Mouse (Mus musculus): ENCODE measurements at regions not wholly inside any gene's neighbourhood (a gene's known extent, or its start where the extent isn't known, plus 50 kb on each side); places are given as distances from the start of the nearest gene placed in this dataset.

DNA sequence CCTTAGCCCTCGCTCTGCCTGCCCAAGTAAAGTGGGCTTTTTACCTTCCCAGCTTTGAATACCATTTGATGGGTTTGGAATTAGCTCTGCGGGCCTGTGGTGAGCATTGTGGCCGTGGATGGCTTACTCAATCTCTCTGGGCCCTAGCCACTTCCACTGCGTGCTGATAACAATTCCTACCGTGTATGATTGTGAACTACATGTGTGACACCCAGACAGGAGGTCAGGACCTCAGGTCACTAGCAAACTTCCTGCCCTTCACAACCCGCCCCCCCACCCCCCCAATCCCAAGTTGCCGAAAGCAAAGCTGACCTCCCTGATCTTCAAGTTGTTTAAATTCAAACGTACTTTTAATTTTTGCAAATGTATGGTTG is 231.9 kb downstream of the 4933412E24Rik start:
- H3K4me1 ChIP-seq (replicated peaks; ENCODE audit: control insufficient read depth, insufficient read depth, low read length) = peaks cover 12% of the 10 kb centered on the region
- H3K36me3 ChIP-seq (ENCODE audit: control insufficient read depth, insufficient read depth) = no peaks in the 10 kb centered on the region
- no peak for ATAC-seq
- H3K4me2 ChIP-seq (ENCODE audit: low read length) = no peak overlapping the region
- WGBS = 53% methylated on average over 8 of the region's 8 CpGs
- H3K9me3 ChIP-seq (ENCODE audit: control insufficient read depth, low read length) = no peaks in the 10 kb centered on the region
- no peaks in the 10 kb centered on the region for H3K27me3 ChIP-seq (replicated peaks; ENCODE audit: control insufficient read depth, insufficient read depth, low read length)
- H3K9ac ChIP-seq (replicated peaks; ENCODE audit: low read depth, low read length) = no peak overlapping the region
- no peak overlapping the region for H3K27ac ChIP-seq (ENCODE audit: low read length)
- no peak overlapping the region for H3K4me3 ChIP-seq (replicated peaks; ENCODE audit: low read length)

DNA sequence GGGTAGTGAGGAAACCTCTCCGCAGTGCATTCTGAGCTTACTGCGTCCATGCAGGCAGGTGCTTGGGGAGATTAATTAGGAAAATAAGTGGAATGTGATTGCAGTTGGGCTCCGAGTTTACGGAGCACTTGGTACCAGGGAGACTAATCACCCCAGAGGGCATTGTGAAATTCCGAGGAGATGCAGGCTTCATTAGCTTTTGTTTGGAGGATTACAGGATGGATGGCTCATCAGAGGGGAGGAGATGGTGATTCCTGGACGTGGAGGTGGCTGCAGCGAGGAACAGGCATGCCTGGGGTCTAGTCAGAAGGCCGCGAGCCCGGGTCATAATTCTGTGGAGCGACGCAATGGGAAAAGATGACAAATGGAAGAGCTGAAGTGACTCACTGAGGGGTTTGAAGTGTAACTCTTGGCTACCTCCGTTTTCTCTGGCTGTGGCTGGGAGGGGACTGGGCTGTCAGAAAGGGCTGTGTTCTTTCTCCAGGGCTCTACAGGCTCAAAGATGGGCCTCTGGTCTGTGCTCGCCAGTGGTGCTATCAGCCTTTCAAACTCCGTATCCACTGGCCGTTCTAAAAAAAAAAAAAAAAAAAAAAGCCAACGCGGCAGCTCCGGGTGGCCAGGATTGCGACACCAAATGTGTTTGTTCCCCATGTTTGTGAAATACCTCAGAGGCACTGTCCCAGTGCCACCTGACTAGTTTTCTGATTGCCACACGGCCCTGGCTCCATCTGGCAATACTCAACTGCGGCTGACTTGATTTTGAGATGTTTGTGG is 232.4 kb downstream of the 4933412E24Rik start:
- Histone ChIP-seq H3K4me2 (ENCODE audit: low read length) (peak overlapping the region; percentile 51), H3K4me1 (replicated peaks; ENCODE audit: control insufficient read depth, insufficient read depth, low read length) (peaks cover 12% of the 10 kb centered on the region), H3K9me3 (ENCODE audit: control insufficient read depth, low read length) (no peaks in the 10 kb centered on the region), H3K27ac (ENCODE audit: low read length) (no peak overlapping the region), H3K27me3 (replicated peaks; ENCODE audit: control insufficient read depth, insufficient read depth, low read length) (no peaks in the 10 kb centered on the region), H3K4me3 (replicated peaks; ENCODE audit: low read length) (no peak overlapping the region; the same call in 1 of the 2 replicates), H3K9ac (replicated peaks; ENCODE audit: low read depth, low read length) (peak overlapping the region; percentile 44; the same call in 1 of the 2 replicates), H3K36me3 (ENCODE audit: control insufficient read depth, insufficient read depth) (no peaks in the 10 kb centered on the region)
- peak; percentile 54; the same call in 1 of the 2 replicates for ATAC-seq
- WGBS = 7% methylated on average over 22 of the region's 22 CpGs

DNA sequence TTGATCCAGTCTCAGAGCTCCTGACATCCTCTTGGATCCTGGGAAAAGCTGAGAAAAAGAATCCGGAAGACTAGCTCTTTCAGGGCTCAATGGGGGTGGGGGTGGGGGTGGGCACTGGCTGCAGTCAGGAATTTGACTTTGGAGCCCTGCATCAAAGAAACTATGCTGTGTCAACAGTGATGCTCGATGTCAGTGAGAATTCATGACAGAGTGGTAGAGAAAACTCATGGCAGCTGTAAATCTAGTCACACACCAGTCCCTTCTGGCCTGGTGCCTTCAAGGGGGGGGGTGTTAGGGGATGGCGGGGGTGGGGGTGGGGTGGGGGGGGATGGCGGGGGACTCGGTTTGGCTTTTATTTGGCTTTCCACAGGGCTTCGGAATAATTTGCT is 233.0 kb downstream of the 4933412E24Rik start:
- Histone ChIP-seq H3K9me3 (ENCODE audit: control insufficient read depth, low read length) (no peaks in the 10 kb centered on the region), H3K4me3 (replicated peaks; ENCODE audit: low read length) (no peak overlapping the region), H3K4me2 (ENCODE audit: low read length) (peak overlapping the region; percentile 51), H3K9ac (replicated peaks; ENCODE audit: low read depth, low read length) (no peak overlapping the region), H3K27me3 (replicated peaks; ENCODE audit: control insufficient read depth, insufficient read depth, low read length) (no peaks in the 10 kb centered on the region), H3K4me1 (replicated peaks; ENCODE audit: control insufficient read depth, insufficient read depth, low read length) (peaks cover 12% of the 10 kb centered on the region), H3K36me3 (ENCODE audit: control insufficient read depth, insufficient read depth) (no peaks in the 10 kb centered on the region), H3K27ac (ENCODE audit: low read length) (no peak overlapping the region)
- 2% methylated on average over 6 of the region's 6 CpGs for WGBS
- ATAC-seq = peak; percentile 50

GRCm38 (mm10) chr15:59780506-59780905 is 235.9 kb downstream of the 4933412E24Rik start:
- no peak overlapping the region for H3K27ac ChIP-seq (ENCODE audit: low read length)
- ATAC-seq = no peak
- H3K4me2 ChIP-seq (ENCODE audit: low read length) = no peak overlapping the region
- H3K9ac ChIP-seq (replicated peaks; ENCODE audit: low read depth, low read length) = no peak overlapping the region
- H3K4me3 ChIP-seq (replicated peaks; ENCODE audit: low read length) = no peak overlapping the region
- no peaks in the 10 kb centered on the region for H3K36me3 ChIP-seq (ENCODE audit: control insufficient read depth, insufficient read depth)
- no peaks in the 10 kb centered on the region for H3K27me3 ChIP-seq (replicated peaks; ENCODE audit: control insufficient read depth, insufficient read depth, low read length)
- no peaks in the 10 kb centered on the region for H3K9me3 ChIP-seq (ENCODE audit: control insufficient read depth, low read length)
- peaks cover 12% of the 10 kb centered on the region for H3K4me1 ChIP-seq (replicated peaks; ENCODE audit: control insufficient read depth, insufficient read depth, low read length)
- WGBS = 92% methylated on average over 1 of the region's 1 CpGs

DNA sequence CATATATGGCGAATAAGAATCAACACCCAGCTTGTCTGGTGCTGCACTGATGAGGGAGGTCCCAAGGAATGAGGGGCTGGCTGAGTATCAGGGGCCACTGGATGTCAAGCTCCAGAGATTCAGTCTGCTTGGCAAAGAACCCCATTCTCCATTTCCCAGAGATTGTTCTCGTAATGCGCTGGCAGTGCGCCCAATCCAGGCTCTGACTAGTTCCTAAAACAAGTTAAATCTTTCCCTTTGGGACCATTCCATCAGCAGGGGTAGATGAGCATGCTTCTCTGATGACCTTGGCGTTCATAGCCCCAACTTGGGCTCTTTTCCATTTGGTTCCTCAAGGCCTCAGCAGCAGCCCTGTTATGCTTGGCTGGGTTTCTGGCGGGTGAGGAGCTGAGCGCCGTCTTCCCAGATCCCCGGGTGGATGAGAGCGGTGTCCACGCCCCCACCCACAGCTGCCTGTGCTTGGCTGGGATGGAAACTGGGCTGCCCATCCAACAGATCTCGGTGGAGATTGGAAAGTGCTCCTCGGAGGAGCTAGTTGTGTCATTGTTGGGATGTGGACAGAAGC is 239.0 kb downstream of the 4933412E24Rik start:
- H3K9me3 ChIP-seq (ENCODE audit: control insufficient read depth, low read length) = no peaks in the 10 kb centered on the region
- H3K4me1 ChIP-seq (replicated peaks; ENCODE audit: control insufficient read depth, insufficient read depth, low read length) = no peaks in the 10 kb centered on the region
- ATAC-seq = peak; percentile 38; the same call in 1 of the 2 replicates
- no peaks in the 10 kb centered on the region for H3K27me3 ChIP-seq (replicated peaks; ENCODE audit: control insufficient read depth, insufficient read depth, low read length)
- H3K27ac ChIP-seq (ENCODE audit: low read length) = no peak overlapping the region
- H3K9ac ChIP-seq (replicated peaks; ENCODE audit: low read depth, low read length) = no peak overlapping the region
- 73% methylated on average over 13 of the region's 13 CpGs for WGBS
- H3K4me3 ChIP-seq (replicated peaks; ENCODE audit: low read length) = no peak overlapping the region
- H3K4me2 ChIP-seq (ENCODE audit: low read length) = no peak overlapping the region
- no peaks in the 10 kb centered on the region for H3K36me3 ChIP-seq (ENCODE audit: control insufficient read depth, insufficient read depth)

GRCm38 (mm10) chr15:59775781-59776180 is 240.6 kb downstream of the 4933412E24Rik start:
- no peaks in the 10 kb centered on the region for H3K9me3 ChIP-seq (ENCODE audit: control insufficient read depth, low read length)
- H3K4me1 ChIP-seq (replicated peaks; ENCODE audit: control insufficient read depth, insufficient read depth, low read length) = no peaks in the 10 kb centered on the region
- H3K4me3 ChIP-seq (replicated peaks; ENCODE audit: low read length) = no peak overlapping the region
- H3K36me3 ChIP-seq (ENCODE audit: control insufficient read depth, insufficient read depth) = no peaks in the 10 kb centered on the region
- H3K4me2 ChIP-seq (ENCODE audit: low read length) = no peak overlapping the region
- H3K27ac ChIP-seq (ENCODE audit: low read length) = no peak overlapping the region
- no peaks in the 10 kb centered on the region for H3K27me3 ChIP-seq (replicated peaks; ENCODE audit: control insufficient read depth, insufficient read depth, low read length)
- H3K9ac ChIP-seq (replicated peaks; ENCODE audit: low read depth, low read length) = no peak overlapping the region
- no peak for ATAC-seq
- 88% methylated on average over 3 of the region's 3 CpGs for WGBS

- Histone ChIP-seq H3K4me1 (replicated peaks; ENCODE audit: control insufficient read depth, insufficient read depth, low read length) (no peaks in the 10 kb centered on the region), H3K4me2 (ENCODE audit: low read length) (no peak overlapping the region)
- WGBS = 83% methylated on average over 2 of the region's 2 CpGs
Observed at GRCm38 (mm10) chr15:59773983-59774382, 242.4 kb downstream of the 4933412E24Rik start.

GRCm38 (mm10) chr15:59772595-59772994 is 243.8 kb downstream of the 4933412E24Rik start:
- ATAC-seq = no peak
- 94% methylated on average over 2 of the region's 2 CpGs for WGBS
- Histone ChIP-seq H3K9me3 (ENCODE audit: control insufficient read depth, low read length) (no peaks in the 10 kb centered on the region), H3K9ac (replicated peaks; ENCODE audit: low read depth, low read length) (no peak overlapping the region), H3K36me3 (ENCODE audit: control insufficient read depth, insufficient read depth) (no peaks in the 10 kb centered on the region), H3K4me2 (ENCODE audit: low read length) (no peak overlapping the region), H3K27me3 (replicated peaks; ENCODE audit: control insufficient read depth, insufficient read depth, low read length) (no peaks in the 10 kb centered on the region), H3K4me3 (replicated peaks; ENCODE audit: low read length) (no peak overlapping the region), H3K4me1 (replicated peaks; ENCODE audit: control insufficient read depth, insufficient read depth, low read length) (no peaks in the 10 kb centered on the region), H3K27ac (ENCODE audit: low read length) (no peak overlapping the region)

More at GRCm38 (mm10) chr15:59773983-59774382, 242.4 kb downstream of the 4933412E24Rik start:
- no peaks in the 10 kb centered on the region for H3K27me3 ChIP-seq (replicated peaks; ENCODE audit: control insufficient read depth, insufficient read depth, low read length)
- H3K36me3 ChIP-seq (ENCODE audit: control insufficient read depth, insufficient read depth) = no peaks in the 10 kb centered on the region
- H3K9me3 ChIP-seq (ENCODE audit: control insufficient read depth, low read length) = no peaks in the 10 kb centered on the region
- H3K27ac ChIP-seq (ENCODE audit: low read length) = no peak overlapping the region
- H3K9ac ChIP-seq (replicated peaks; ENCODE audit: low read depth, low read length) = no peak overlapping the region
- H3K4me3 ChIP-seq (replicated peaks; ENCODE audit: low read length) = no peak overlapping the region
- no peak for ATAC-seq

GRCm38 (mm10) chr15:59762061-59762460 is 254.4 kb downstream of the 4933412E24Rik start:
- Histone ChIP-seq H3K4me1 (replicated peaks; ENCODE audit: control insufficient read depth, insufficient read depth, low read length) (no peaks in the 10 kb centered on the region), H3K36me3 (ENCODE audit: control insufficient read depth, insufficient read depth) (no peaks in the 10 kb centered on the region), H3K27me3 (replicated peaks; ENCODE audit: control insufficient read depth, insufficient read depth, low read length) (no peaks in the 10 kb centered on the region), H3K27ac (ENCODE audit: low read length) (no peak overlapping the region), H3K4me2 (ENCODE audit: low read length) (no peak overlapping the region), H3K9me3 (ENCODE audit: control insufficient read depth, low read length) (no peaks in the 10 kb centered on the region), H3K9ac (replicated peaks; ENCODE audit: low read depth, low read length) (no peak overlapping the region), H3K4me3 (replicated peaks; ENCODE audit: low read length) (no peak overlapping the region)
- no peak for ATAC-seq
- 94% methylated on average over 6 of the region's 6 CpGs for WGBS
